Mouse (Mus musculus) pancreas, adult 10 weeks (tissue): ENCODE results near the gene Srbd1. TPM values are rescaled to one million over a fixed set of nuclear protein-coding genes. Genes with fewer than 3 reads are reported as not detected.

Source experiments
- polyA plus RNA-seq: library from polyadenylated mRNA; stranded (reverse); fragments of 350-450 nt; fragmentation: Illumina TruSeq; extraction: RNeasy Lipid Tissue Mini Kit (QIAGEN cat#74804); gene quantifications from one replicate; pipeline ENCODE4 v1.2.3, GENCODE M21; 2015; ENCODE audit warnings: low read depth, low replicate concordance; ENCODE audit not compliant: insufficient read depth

Gene Srbd1
- polyA plus RNA-seq, result 3.5 TPM

GRCm38 (mm10) chr17:86145079-86145951, at the start of gene Srbd1:
TSS of gene Srbd1 (minus strand) at chr17:86145175.

DNA sequence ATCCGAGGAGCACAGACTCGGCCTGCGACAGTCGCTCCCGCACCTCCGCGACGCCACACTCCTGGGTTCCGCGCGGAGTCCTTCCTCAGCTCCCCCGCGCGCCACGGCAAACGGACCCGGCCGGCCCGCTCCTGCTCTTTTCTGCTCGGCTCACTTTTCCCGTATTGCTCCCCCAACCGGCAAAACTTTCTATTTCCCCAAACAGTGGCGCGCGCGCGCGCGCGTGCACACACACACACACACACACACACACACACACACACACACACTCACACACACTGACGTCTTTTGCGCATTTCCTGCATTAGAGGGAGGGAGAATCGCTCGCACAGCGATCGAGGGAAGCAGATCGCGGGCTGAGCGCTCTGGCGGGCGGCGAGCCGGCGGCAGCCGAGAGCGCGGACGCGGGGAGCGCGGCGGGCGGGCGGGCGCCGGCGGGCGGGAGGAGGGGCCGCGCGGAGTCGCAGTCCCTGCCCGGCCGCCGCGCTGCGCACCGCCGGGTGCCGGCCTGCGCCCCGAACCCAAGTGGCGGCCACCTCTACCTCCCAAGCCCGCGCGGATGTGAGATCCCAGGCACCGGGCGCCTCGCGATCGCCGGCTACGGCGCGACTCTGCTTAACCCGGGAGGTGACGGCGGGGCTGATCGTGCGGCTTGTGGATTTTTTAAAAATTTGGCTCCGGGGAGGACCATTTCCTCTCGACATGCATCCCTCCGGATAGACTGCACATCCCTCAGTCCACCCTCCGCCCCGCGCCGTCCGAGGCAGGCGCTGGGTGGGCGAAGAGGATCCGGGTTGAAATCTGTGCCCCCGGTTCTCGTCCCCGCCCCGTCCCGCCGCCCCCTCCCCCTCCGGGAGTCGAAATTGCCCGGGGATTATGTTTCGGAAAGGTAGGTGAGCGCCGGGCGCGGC, 22.6 kb upstream of the Srbd1 start, which contains the start of gene Prkce:
Gene Prkce, plus strand, starts transcription at position 466 of the 911 bp plus-strand sequence.

Other genes with a start within 250 kb of the Srbd1 start
- 2.2 TPM for gene Prkce, start 22.6 kb upstream of the Srbd1 start, polyA plus RNA-seq